Mouse (Mus musculus) neural tube, embryonic 11.5 days (tissue): Measurements from ENCODE around the gene Nav1. TPM values are rescaled to one million over a fixed set of nuclear protein-coding genes. Genes with fewer than 3 reads are reported as not detected.
A peak's percentile ranks its signal among the peaks of the same experiment; 100 is the strongest.

Experiments used
- ATAC-seq: fragments of 200-750 bp; cut with Nextera tagmentation; 2 replicates; pipeline ENCODE4 v1.8.0; 2017; ENCODE audit warnings: moderate number of reproducible peaks, mild to moderate bottlenecking, moderate TSS enrichment, moderate library complexity; ENCODE audit not compliant: insufficient read depth, low FRiP score, low TSS enrichment
- DNase-seq: peaks from one replicate; pipeline ENCODE4 v3.0.0-alpha.2; 2015; ENCODE audit warnings: low spot score
- H3K27ac ChIP-seq: fragments of 300-500 bp; sonication (generic); 2 replicates; pipeline ENCODE4 v1.5.1; 2014; ENCODE audit warnings: low read depth, mild to moderate bottlenecking, low read length
- H3K27me3 ChIP-seq: fragments of 300-500 bp; sonication (generic); 2 replicates; pipeline ENCODE4 v1.6.1; 2014; ENCODE audit warnings: mild to moderate bottlenecking, low read length, mixed read lengths; ENCODE audit not compliant: control insufficient read depth, insufficient read depth
- H3K36me3 ChIP-seq: fragments of 300-500 bp; sonication (generic); 2 replicates; pipeline ENCODE4 v1.6.1; 2014; ENCODE audit warnings: mild to moderate bottlenecking, low read length, moderate library complexity, mixed read lengths; ENCODE audit not compliant: control insufficient read depth, insufficient read depth
- H3K4me1 ChIP-seq: fragments of 300-500 bp; sonication (generic); 2 replicates; pipeline ENCODE4 v1.6.1; 2014; ENCODE audit warnings: low read length, mixed read lengths; ENCODE audit not compliant: control insufficient read depth, insufficient read depth
- H3K4me2 ChIP-seq: fragments of 300-500 bp; sonication (generic); 2 replicates; pipeline ENCODE4 v1.6.1; 2014; ENCODE audit warnings: low read depth, mild to moderate bottlenecking, moderate library complexity
- H3K4me3 ChIP-seq: fragments of 300-500 bp; sonication (generic); 2 replicates; pipeline ENCODE4 v1.5.1; 2014; ENCODE audit warnings: low read depth, low read length
- H3K9ac ChIP-seq: fragments of 300-500 bp; sonication (generic); 2 replicates; pipeline ENCODE4 v1.6.1; 2014; ENCODE audit warnings: mild to moderate bottlenecking, low read length
- H3K9me3 ChIP-seq: fragments of 300-500 bp; sonication (generic); 2 replicates; pipeline ENCODE4 v1.6.1; 2016; ENCODE audit warnings: low read length; ENCODE audit not compliant: control insufficient read depth
- WGBS: fragments of 180-500 bp; shearing (Covaris S2); extraction: QIAGEN DNeasy Blood & Tissue Kit; methylation state at CpG from one replicate; pipeline ENCODE4 v1.1.7; 2014; 5-methylcytosine and 5-hydroxymethylcytosine counted together
- polyA plus RNA-seq: library from polyadenylated mRNA; unstranded; fragments of >200 nt; fragmentation: Nextera tagmentation; extraction: Ambion mirVana; gene quantifications from 2 replicates; pipeline ENCODE4 v1.2.1, GENCODE M21; 2014

The Nav1 gene
- polyA plus RNA-seq, 1 experiment from 2014 or later: 18.1 TPM

DNA sequence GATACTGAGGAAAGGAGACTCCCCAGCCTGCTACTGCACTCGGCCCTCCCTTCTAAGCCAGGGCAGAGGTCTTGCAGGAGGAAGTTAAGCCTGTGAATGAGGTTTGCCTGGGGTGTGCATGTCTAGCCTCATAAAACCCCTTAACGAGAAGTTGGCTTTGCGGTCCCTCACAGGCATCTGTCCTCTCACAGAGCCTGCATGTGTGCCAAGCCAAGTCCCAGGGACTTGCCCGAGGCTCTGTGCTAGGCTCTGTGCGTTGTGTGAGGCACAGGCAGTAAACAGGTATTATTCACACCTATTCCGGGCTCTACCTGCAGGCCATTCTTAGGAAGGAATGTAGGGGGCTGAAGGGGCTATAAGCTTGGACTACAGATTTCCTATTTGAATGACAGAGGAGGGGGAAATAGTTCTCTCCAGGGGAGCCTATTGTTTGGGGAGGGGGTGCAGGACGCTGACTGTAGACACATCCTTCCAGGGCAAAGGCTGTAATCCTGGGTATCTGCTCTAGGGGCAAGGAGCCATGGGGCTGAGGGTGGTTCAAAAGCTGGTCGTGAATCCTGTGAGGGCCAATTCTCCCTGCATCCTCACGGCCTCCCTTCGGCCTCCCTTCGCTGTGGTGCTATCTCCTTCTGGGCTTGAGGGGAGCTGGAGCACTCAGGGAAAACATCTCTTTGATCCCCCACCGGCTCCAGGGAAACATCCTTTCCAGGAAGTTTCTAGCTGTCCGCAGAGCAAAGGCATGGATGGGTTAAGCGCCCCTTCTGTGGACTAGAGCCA is 99.3 kb downstream of the Nav1 start:
- H3K27ac ChIP-seq: no peak overlapping the region
- H3K4me1 ChIP-seq: peaks cover 11% of the 10 kb centered on the region; the same call in 1 of the 2 replicates
- no peak overlapping the region for H3K9ac ChIP-seq
- DNase-seq (no peak), ATAC-seq (no peak)
- H3K36me3 ChIP-seq: no peaks in the 10 kb centered on the region
- peaks cover 2% of the 10 kb centered on the region; the same call in 1 of the 2 replicates for H3K27me3 ChIP-seq
- H3K9me3 ChIP-seq: no peaks in the 10 kb centered on the region
- WGBS: 23% methylated on average over 14 of the region's 14 CpGs
- H3K4me3 ChIP-seq: no peak overlapping the region
- H3K4me2 ChIP-seq: no peak overlapping the region

DNA sequence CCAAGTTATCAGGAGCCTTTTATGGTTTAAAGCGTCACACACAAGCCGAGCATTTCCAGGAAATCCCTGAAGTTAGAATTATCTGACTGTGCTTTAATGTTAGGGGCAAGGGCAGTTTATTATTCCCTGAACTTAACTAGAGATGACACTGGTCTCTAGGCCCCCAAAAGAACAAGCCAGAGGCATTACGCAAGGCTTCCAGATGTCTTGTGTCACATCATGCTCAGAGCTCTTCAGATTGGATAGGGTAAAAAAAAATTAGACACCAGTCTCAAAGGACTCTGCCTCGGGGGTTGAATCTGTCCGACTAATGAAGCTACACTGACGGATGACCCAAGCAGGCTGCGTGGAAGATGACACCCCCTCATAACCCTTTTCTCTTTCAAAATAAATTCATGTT is 101.6 kb downstream of the Nav1 start:
- no peak overlapping the region for H3K4me2 ChIP-seq
- no peaks in the 10 kb centered on the region for H3K36me3 ChIP-seq
- H3K4me1 ChIP-seq: peaks cover 6% of the 10 kb centered on the region; the same call in 1 of the 2 replicates
- 78% methylated on average over 7 of the region's 7 CpGs for WGBS
- H3K9me3 ChIP-seq: no peaks in the 10 kb centered on the region
- ATAC-seq (no peak), DNase-seq (no peak)
- H3K27me3 ChIP-seq: peaks cover 2% of the 10 kb centered on the region; the same call in 1 of the 2 replicates
- no peak overlapping the region for H3K9ac ChIP-seq
- no peak overlapping the region for H3K4me3 ChIP-seq
- H3K27ac ChIP-seq: no peak overlapping the region

DNA sequence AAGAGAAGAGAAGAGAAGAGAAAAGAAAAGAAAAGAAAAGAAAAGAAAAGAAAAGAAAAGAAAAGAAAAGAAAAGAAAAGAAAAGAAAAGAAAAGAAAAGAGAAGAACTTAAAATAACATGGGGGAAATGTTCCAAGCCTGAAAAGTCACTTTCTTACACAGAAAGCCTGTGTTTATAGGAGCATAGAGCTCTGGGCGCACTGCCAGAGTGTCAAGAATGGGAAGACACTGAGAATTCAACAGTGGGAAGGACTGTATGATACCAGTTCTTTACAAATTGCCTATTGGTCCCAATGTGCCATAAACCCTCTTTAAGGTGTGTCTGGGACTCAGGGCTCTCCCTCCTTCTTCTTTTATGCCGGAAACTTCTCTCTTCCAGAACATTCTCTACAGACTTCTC is 103.7 kb downstream of the Nav1 start:
- Histone ChIP-seq H3K4me2 (no peak overlapping the region), H3K9ac (no peak overlapping the region), H3K36me3 (no peaks in the 10 kb centered on the region), H3K4me1 (peaks cover 8% of the 10 kb centered on the region), H3K27ac (no peak overlapping the region), H3K9me3 (no peaks in the 10 kb centered on the region), H3K4me3 (no peak overlapping the region), H3K27me3 (no peaks in the 10 kb centered on the region)
- 88% methylated on average over 2 of the region's 2 CpGs for WGBS
- no peak for ATAC-seq
- DNase-seq: no peak

DNA sequence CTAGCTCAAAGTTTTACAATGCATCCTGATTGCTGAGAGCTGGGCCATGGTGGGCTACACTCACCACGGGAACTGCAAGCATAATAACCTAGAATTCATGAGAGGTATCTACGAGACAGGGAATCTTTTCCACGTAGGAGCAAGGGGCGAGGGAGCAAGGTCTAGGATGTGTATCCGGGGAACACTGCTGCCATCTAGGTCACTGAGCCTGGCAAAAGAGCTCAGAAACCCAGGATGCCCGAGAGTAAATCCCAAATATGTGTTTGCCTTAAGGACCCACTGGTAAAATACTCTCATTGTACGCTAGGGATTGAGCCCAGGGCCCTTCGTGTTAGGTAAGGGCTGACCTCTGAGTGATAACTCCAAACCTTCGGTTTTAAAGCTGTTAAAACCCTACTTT is 104.3 kb downstream of the Nav1 start:
- ATAC-seq (no peak), DNase-seq (no peak)
- no peak overlapping the region for H3K4me2 ChIP-seq
- no peaks in the 10 kb centered on the region for H3K36me3 ChIP-seq
- no peaks in the 10 kb centered on the region for H3K27me3 ChIP-seq
- 84% methylated on average over 9 of the region's 9 CpGs for WGBS
- H3K9ac ChIP-seq: no peak overlapping the region
- no peak overlapping the region for H3K27ac ChIP-seq
- H3K9me3 ChIP-seq: no peaks in the 10 kb centered on the region
- H3K4me3 ChIP-seq: no peak overlapping the region
- peaks cover 8% of the 10 kb centered on the region for H3K4me1 ChIP-seq

DNA sequence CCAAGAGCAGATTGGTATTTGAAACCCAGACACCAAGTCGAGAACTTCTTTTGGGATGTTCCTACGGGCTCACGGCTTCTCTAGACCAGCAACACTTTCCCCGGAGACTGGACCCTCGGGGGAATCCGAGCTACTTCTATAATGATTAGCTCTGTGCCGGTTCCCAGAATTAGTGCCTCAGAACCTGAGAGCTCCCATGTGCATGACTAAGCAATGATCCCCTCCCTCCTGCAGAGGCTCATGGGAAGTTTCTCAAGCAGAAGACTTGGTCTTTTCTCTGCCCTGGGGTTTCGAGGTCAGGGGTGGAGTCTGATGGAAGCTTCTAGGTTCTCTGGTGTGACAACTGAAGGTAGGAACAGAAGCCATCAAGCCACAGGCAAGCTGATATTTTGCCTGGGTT is 105.0 kb downstream of the Nav1 start:
- Histone ChIP-seq H3K9ac (no peak overlapping the region), H3K4me3 (no peak overlapping the region), H3K36me3 (no peaks in the 10 kb centered on the region), H3K9me3 (no peaks in the 10 kb centered on the region), H3K27me3 (no peaks in the 10 kb centered on the region), H3K4me1 (peaks cover 8% of the 10 kb centered on the region), H3K27ac (no peak overlapping the region), H3K4me2 (no peak overlapping the region)
- ATAC-seq (no peak), DNase-seq (no peak)
- 46% methylated on average over 8 of the region's 8 CpGs for WGBS

DNA sequence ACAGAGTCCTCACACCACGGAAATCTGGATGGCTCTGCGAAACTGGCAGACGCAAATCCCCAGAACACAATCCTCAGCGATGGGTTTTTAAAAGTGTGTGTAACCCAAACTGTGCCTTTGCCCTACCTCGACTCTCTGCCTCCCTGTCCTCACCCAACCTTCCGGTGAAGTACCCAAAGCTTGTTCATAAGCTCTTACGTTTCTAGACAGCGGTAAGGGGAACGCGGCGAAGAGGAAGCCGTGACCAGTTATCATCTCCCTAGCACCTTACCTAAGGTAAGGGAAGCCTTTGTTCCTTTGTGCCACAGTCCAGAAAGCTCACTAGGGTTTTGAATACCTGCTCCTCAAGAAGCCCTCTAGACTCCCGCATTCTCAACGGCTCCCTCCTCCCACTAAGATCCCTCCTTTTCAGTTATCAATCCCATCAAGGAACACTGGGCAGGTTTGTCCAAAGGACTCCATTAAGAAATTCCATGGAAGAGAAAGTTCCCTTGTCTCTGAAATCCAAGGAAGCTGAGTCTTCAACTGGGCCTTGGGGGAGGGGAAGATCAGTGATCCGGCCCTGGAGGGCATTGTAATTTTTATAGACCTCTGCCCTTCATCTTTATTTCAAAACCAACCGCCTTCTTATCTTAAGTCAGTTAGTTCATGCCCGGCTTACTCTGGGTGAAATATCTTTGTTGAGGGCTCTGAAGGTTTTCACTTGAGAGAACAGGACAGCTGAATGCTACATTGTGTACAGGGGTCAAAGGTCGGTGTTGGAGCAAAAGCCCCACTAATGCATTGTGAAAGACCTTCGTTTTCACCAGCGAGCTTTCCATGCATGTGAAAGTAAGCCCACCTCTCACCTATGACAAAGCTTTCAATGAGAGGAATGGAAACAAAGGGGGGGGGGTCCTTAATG is 108.4 kb downstream of the Nav1 start:
- Histone ChIP-seq H3K27me3 (no peaks in the 10 kb centered on the region), H3K27ac (no peak overlapping the region), H3K4me2 (no peak overlapping the region), H3K36me3 (no peaks in the 10 kb centered on the region), H3K4me1 (peaks cover 8% of the 10 kb centered on the region), H3K4me3 (no peak overlapping the region), H3K9me3 (no peaks in the 10 kb centered on the region), H3K9ac (no peak overlapping the region)
- WGBS: 65% methylated on average over 20 of the region's 20 CpGs
- ATAC-seq (no peak), DNase-seq (peak; percentile 24)

DNA sequence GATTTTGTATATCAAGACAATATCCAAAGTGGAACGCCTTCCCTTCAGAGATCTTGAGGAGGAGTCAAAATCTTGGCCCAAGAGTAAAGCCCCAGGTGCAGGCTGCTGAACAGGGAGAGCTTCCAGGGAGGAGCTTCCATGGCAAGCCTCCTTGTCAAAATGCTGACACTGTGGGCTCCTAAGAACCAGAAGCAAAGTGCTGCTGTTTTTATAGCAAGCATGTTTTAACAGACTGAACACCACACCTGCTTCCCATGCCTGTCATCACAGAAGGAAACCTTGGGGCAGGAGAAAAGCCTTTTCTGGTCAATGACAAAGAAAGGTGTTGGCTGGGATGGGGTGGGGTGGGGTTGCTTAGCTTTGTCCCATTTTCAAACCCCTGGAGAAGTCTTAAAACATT is 112.0 kb downstream of the Nav1 start:
- DNase-seq (no peak), ATAC-seq (no peak)
- no peak overlapping the region for H3K4me2 ChIP-seq
- no peak overlapping the region for H3K4me3 ChIP-seq
- no peaks in the 10 kb centered on the region for H3K36me3 ChIP-seq
- H3K4me1 ChIP-seq: peaks cover 8% of the 10 kb centered on the region
- WGBS: 91% methylated on average over 1 of the region's 1 CpGs
- no peaks in the 10 kb centered on the region for H3K9me3 ChIP-seq
- no peak overlapping the region for H3K9ac ChIP-seq
- H3K27ac ChIP-seq: no peak overlapping the region
- no peaks in the 10 kb centered on the region for H3K27me3 ChIP-seq

DNA sequence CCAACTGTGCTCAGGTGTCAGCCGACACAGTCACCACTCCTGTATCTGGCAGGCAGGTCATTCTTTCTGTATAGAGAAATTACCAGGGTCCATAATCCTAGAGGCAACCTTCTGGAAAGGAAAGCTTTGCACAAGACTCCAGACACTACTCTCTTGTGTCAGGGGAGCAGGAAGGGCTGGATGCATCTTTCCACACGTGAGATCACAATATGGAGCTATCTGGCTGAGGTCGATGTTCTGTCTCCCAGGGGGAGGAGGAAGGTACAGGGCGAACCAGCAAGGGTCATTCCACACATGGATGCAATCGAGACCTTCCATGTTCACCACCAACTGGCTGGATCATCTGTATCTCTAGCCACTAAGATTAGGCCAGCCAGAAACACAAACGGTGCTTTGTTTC is 113.2 kb downstream of the Nav1 start:
- no peak for DNase-seq
- H3K4me1 ChIP-seq: peaks cover 4% of the 10 kb centered on the region
- no peaks in the 10 kb centered on the region for H3K27me3 ChIP-seq
- no peak overlapping the region for H3K4me2 ChIP-seq
- no peak overlapping the region for H3K9ac ChIP-seq
- no peaks in the 10 kb centered on the region for H3K9me3 ChIP-seq
- H3K4me3 ChIP-seq: no peak overlapping the region
- H3K27ac ChIP-seq: no peak overlapping the region
- WGBS: 74% methylated on average over 6 of the region's 6 CpGs
- H3K36me3 ChIP-seq: no peaks in the 10 kb centered on the region
- ATAC-seq: no peak
